ENCODE assay signal across 9 mouse cellular contexts in genomic region chr8:4206182-4207015, GRCm38 (mm10). TPM values are rescaled to one million over a fixed set of nuclear protein-coding genes. Genes with fewer than 3 reads are reported as not detected.
DNase-seq lines count a peak whose midpoint lies in the region; ATAC-seq and TF ChIP-seq lines count a peak whose summit lies in the region.
"Had no signal": no experiment of that assay in that cellular context is flagged by ENCODE, and none has a peak within 500 bp of the region (broad histone marks: within the 10 kb centered on the region; RNA-seq: fewer than 3 reads in every experiment).

No protein-coding gene starts in this region.

- no peak for TF ChIP-seq EP300 in stomach, postnatal 0 days (optimal IDR thresholded peaks at IDR 0.05)

- TF ChIP-seq CTCF in stomach, postnatal 0 days (IDR thresholded peaks at IDR 0.05; ENCODE audit: low read depth), result no peak

- DNase-seq in embryo, embryonic 10 days (ENCODE audit: low spot score), result peak; percentile 24
- no peak for DNase-seq in embryo, embryonic 9.5 days (ENCODE audit: extremely low spot score)
- DNase-seq in thymus, postnatal 4 days, result peak; percentile 33
- no peak for DNase-seq in thymus, postnatal 36 days
- no peak for DNase-seq in liver, embryonic 11.5 days (ENCODE audit: low spot score)
- DNase-seq in stomach, postnatal 0 days (ENCODE audit: low spot score), result peak; percentile 52
- no peak for DNase-seq in spleen, postnatal 36 days (ENCODE audit: low spot score in 2 of 2)

- no peaks in the 10 kb centered on the region for H3K36me3 ChIP-seq in liver, embryonic 11.5 days (ENCODE audit: control insufficient read depth, insufficient read depth, low read length)
- peaks cover 5% of the 10 kb centered on the region; the same call in 1 of the 2 replicates for H3K36me3 ChIP-seq in stomach, postnatal 0 days (ENCODE audit: control insufficient read depth, insufficient read depth, low read length)

- 0 out of 2 replicates have a peak overlapping the region, but pooled peaks have one; percentile 0 for H3K4me3 ChIP-seq in liver, embryonic 11.5 days (ENCODE audit: low read depth, low read length)
- H3K4me3 ChIP-seq in stomach, postnatal 0 days (ENCODE audit: low read depth, low read length), result no peak overlapping the region
- H3K4me3 ChIP-seq: myocyte had no signal

- H3K4me2 ChIP-seq in liver, embryonic 11.5 days, result peak overlapping the region; percentile 30
- H3K4me2 ChIP-seq in stomach, postnatal 0 days (replicated peaks; ENCODE audit: low read depth), result no peak overlapping the region

- 11% methylated on average over 44 of the region's 44 CpGs for WGBS in liver, embryonic 11.5 days
- WGBS in stomach, postnatal 0 days, result 35% methylated on average over 44 of the region's 44 CpGs

- H3K9ac ChIP-seq in liver, embryonic 11.5 days (ENCODE audit: low read depth, low read length), result no peak overlapping the region
- H3K9ac ChIP-seq in stomach, postnatal 0 days (ENCODE audit: low read length), result peak overlapping the region; percentile 31; the same call in 1 of the 2 replicates

- H3K4me1 ChIP-seq in liver, embryonic 11.5 days (replicated peaks; ENCODE audit: control insufficient read depth, insufficient read depth, low read length), result peaks cover 3% of the 10 kb centered on the region; the same call in 1 of the 2 replicates
- no peaks in the 10 kb centered on the region; the same call in 1 of the 2 replicates for H3K4me1 ChIP-seq in stomach, postnatal 0 days (replicated peaks; ENCODE audit: control insufficient read depth, insufficient read depth)

- H3K27me3 ChIP-seq in liver, embryonic 11.5 days (replicated peaks; ENCODE audit: control insufficient read depth, insufficient read depth, low read length), result peaks cover 32% of the 10 kb centered on the region
- H3K27me3 ChIP-seq in stomach, postnatal 0 days (ENCODE audit: control insufficient read depth, insufficient read depth, low read length), result no peaks in the 10 kb centered on the region

- H3K9me3 ChIP-seq in liver, embryonic 11.5 days (ENCODE audit: control insufficient read depth, low read length), result no peaks in the 10 kb centered on the region
- H3K9me3 ChIP-seq in stomach, postnatal 0 days (ENCODE audit: control insufficient read depth, low read length), result no peaks in the 10 kb centered on the region

- ATAC-seq in liver, embryonic 11.5 days (replicated peaks; ENCODE audit: low FRiP score), result peak; percentile 64
- peak; percentile 39 for ATAC-seq in stomach, postnatal 0 days (ENCODE audit: low FRiP score, low TSS enrichment)
- no peak for ATAC-seq in megakaryocyte-erythroid progenitor cell, adult 5-6 weeks (replicated peaks; ENCODE audit: low FRiP score, low TSS enrichment, poor library complexity, severe bottlenecking)

- H3K27ac ChIP-seq in liver, embryonic 11.5 days (ENCODE audit: low read depth, low read length), result no peak overlapping the region
- H3K27ac ChIP-seq in stomach, postnatal 0 days (replicated peaks), result no peak overlapping the region

RNA-seq across cellular contexts. Expression of gene Prr36, which starts 10.9 kb away (rescaled TPM):
- polyA plus RNA-seq in liver, embryonic 11.5 days (2014; fragmentation: Nextera tagmentation; extraction: Ambion mirVana), result 1.0 and 1.4 TPM in 2 replicates
- polyA plus RNA-seq in stomach, postnatal 0 days (2015; fragmentation: Nextera tagmentation; extraction: Ambion mirVana), result 0.52 and 0.90 TPM in 2 replicates
- total RNA-seq in megakaryocyte-erythroid progenitor cell, adult 5-6 weeks (2014; fragmentation: Nextera tagmentation), result 0.30 TPM in 1 of 2 replicates, not detected in the other
- total RNA-seq in megakaryocyte-erythroid progenitor cell, adult 5-6 weeks (2017), result not detected in 2 replicates

RNA-seq across cellular contexts. Expression of gene Lrrc8e, which starts 20.2 kb away (rescaled TPM):
- polyA plus RNA-seq in liver, embryonic 11.5 days (2014; fragmentation: Nextera tagmentation; extraction: Ambion mirVana), result 0.21 TPM in 2 replicates
- polyA plus RNA-seq in stomach, postnatal 0 days (2015; fragmentation: Nextera tagmentation; extraction: Ambion mirVana), result 9.8 and 10.6 TPM in 2 replicates
- not detected in 2 replicates for total RNA-seq in megakaryocyte-erythroid progenitor cell, adult 5-6 weeks (2014; fragmentation: Nextera tagmentation)
- not detected in 2 replicates for total RNA-seq in megakaryocyte-erythroid progenitor cell, adult 5-6 weeks (2017)

RNA-seq across cellular contexts. Expression of gene Map2k7, which starts 32.1 kb away (rescaled TPM):
- 11.8 and 13.9 TPM in 2 replicates for polyA plus RNA-seq in liver, embryonic 11.5 days (2014; fragmentation: Nextera tagmentation; extraction: Ambion mirVana)
- 15.7 and 19.8 TPM in 2 replicates for polyA plus RNA-seq in stomach, postnatal 0 days (2015; fragmentation: Nextera tagmentation; extraction: Ambion mirVana)
- total RNA-seq in megakaryocyte-erythroid progenitor cell, adult 5-6 weeks (2014; fragmentation: Nextera tagmentation), result 45.9 and 54.5 TPM in 2 replicates
- 28.6 and 36.7 TPM in 2 replicates for total RNA-seq in megakaryocyte-erythroid progenitor cell, adult 5-6 weeks (2017)

RNA-seq across cellular contexts. Expression of gene Gm49320, which starts 32.3 kb away (rescaled TPM):
- 0.21 and 0.74 TPM in 2 replicates for polyA plus RNA-seq in liver, embryonic 11.5 days (2014; fragmentation: Nextera tagmentation; extraction: Ambion mirVana)
- polyA plus RNA-seq in stomach, postnatal 0 days (2015; fragmentation: Nextera tagmentation; extraction: Ambion mirVana), result 0.42 and 0.56 TPM in 2 replicates
- total RNA-seq in megakaryocyte-erythroid progenitor cell, adult 5-6 weeks (2014; fragmentation: Nextera tagmentation), result 0.90 TPM in 1 of 2 replicates, not detected in the other
- 0.75 TPM in 1 of 2 replicates, not detected in the other for total RNA-seq in megakaryocyte-erythroid progenitor cell, adult 5-6 weeks (2017)

RNA-seq across cellular contexts. Expression of gene Evi5l, which starts 40.0 kb away (rescaled TPM):
- 10.8 and 12.5 TPM in 2 replicates for polyA plus RNA-seq in liver, embryonic 11.5 days (2014; fragmentation: Nextera tagmentation; extraction: Ambion mirVana)
- polyA plus RNA-seq in stomach, postnatal 0 days (2015; fragmentation: Nextera tagmentation; extraction: Ambion mirVana), result 10.6 and 11.0 TPM in 2 replicates
- total RNA-seq in megakaryocyte-erythroid progenitor cell, adult 5-6 weeks (2014; fragmentation: Nextera tagmentation), result 5.0 and 9.1 TPM in 2 replicates
- 7.4 and 9.7 TPM in 2 replicates for total RNA-seq in megakaryocyte-erythroid progenitor cell, adult 5-6 weeks (2017)

Comparison
In these comparisons a context has a peak if more than half of its experiments do, and no peak if none do; other contexts are left out.
1. DNase-seq: peak in embryo, embryonic 10 days (single experiment), thymus, postnatal 4 days (single experiment) and stomach, postnatal 0 days (single experiment); none in embryo, embryonic 9.5 days (single experiment), thymus, postnatal 36 days (0 of 2), liver, embryonic 11.5 days (single experiment) and spleen, postnatal 36 days (0 of 2).